Mouse (Mus musculus): ENCODE results near the gene Caln1. TPM values are rescaled to one million over a fixed set of nuclear protein-coding genes. Genes with fewer than 3 reads are reported as not detected.
A peak's percentile ranks its signal among the peaks of the same experiment; 100 is the strongest.

The Caln1 gene
- polyA plus RNA-seq, 1 experiment from 2014 or later: 10.1 TPM

GRCm38 (mm10) chr5:130708616-130709015, 339.4 kb downstream of the Caln1 start:
- no peak overlapping the region for H3K4me2 ChIP-seq
- H3K4me1 ChIP-seq (replicated peaks): 0 out of 2 replicates have a peak, but pooled peaks cover 3% of the 10 kb centered on the region
- ATAC-seq (ENCODE audit: low FRiP score): no peak
- no peak overlapping the region for H3K9ac ChIP-seq
- H3K4me3 ChIP-seq: no peak overlapping the region
- 59% methylated on average over 4 of the region's 4 CpGs for WGBS
- H3K9me3 ChIP-seq: no peaks in the 10 kb centered on the region
- H3K27me3 ChIP-seq: no peaks in the 10 kb centered on the region
- H3K36me3 ChIP-seq: no peaks in the 10 kb centered on the region
- H3K27ac ChIP-seq: no peak overlapping the region

GRCm38 (mm10) chr5:130711643-130712042, 342.4 kb downstream of the Caln1 start:
- H3K36me3 ChIP-seq: no peaks in the 10 kb centered on the region
- H3K27me3 ChIP-seq: no peaks in the 10 kb centered on the region
- ATAC-seq (ENCODE audit: low FRiP score): no peak
- no peaks in the 10 kb centered on the region for H3K9me3 ChIP-seq
- 92% methylated on average over 2 of the region's 2 CpGs for WGBS
- 0 out of 2 replicates have a peak, but pooled peaks cover 3% of the 10 kb centered on the region for H3K4me1 ChIP-seq (replicated peaks)
- no peak overlapping the region for H3K4me2 ChIP-seq
- peak overlapping the region; percentile 18; the same call in 1 of the 2 replicates for H3K27ac ChIP-seq
- H3K4me3 ChIP-seq: no peak overlapping the region
- no peak overlapping the region for H3K9ac ChIP-seq

GRCm38 (mm10) chr5:130712281-130712680, 343.0 kb downstream of the Caln1 start:
- Histone ChIP-seq H3K4me2 (no peak overlapping the region), H3K4me3 (no peak overlapping the region), H3K9ac (no peak overlapping the region), H3K27me3 (no peaks in the 10 kb centered on the region), H3K4me1 (replicated peaks) (0 out of 2 replicates have a peak, but pooled peaks cover 3% of the 10 kb centered on the region), H3K9me3 (no peaks in the 10 kb centered on the region), H3K27ac (no peak overlapping the region), H3K36me3 (no peaks in the 10 kb centered on the region)
- ATAC-seq (ENCODE audit: low FRiP score): no peak
- 66% methylated on average over 1 of the region's 1 CpGs for WGBS

- Histone ChIP-seq H3K27ac (no peak overlapping the region), H3K9ac (no peak overlapping the region), H3K4me1 (replicated peaks) (0 out of 2 replicates have a peak, but pooled peaks cover 3% of the 10 kb centered on the region), H3K27me3 (no peaks in the 10 kb centered on the region), H3K36me3 (no peaks in the 10 kb centered on the region), H3K9me3 (no peaks in the 10 kb centered on the region), H3K4me3 (no peak overlapping the region), H3K4me2 (no peak overlapping the region)
- WGBS: 71% methylated on average over 4 of the region's 4 CpGs
- ATAC-seq (ENCODE audit: low FRiP score): no peak
These were observed 345.9 kb downstream of the Caln1 start for GRCm38 (mm10) chr5:130715181-130715580.

GRCm38 (mm10) chr5:130718385-130718784, 349.1 kb downstream of the Caln1 start:
- Histone ChIP-seq H3K36me3 (no peaks in the 10 kb centered on the region), H3K9me3 (no peaks in the 10 kb centered on the region), H3K9ac (no peak overlapping the region), H3K27ac (no peak overlapping the region), H3K4me2 (no peak overlapping the region), H3K4me3 (no peak overlapping the region), H3K4me1 (replicated peaks) (no peaks in the 10 kb centered on the region), H3K27me3 (no peaks in the 10 kb centered on the region)
- ATAC-seq (ENCODE audit: low FRiP score): no peak
- WGBS: 75% methylated on average over 9 of the region's 9 CpGs

- no peaks in the 10 kb centered on the region for H3K27me3 ChIP-seq
- no peaks in the 10 kb centered on the region for H3K36me3 ChIP-seq
- ATAC-seq (ENCODE audit: low FRiP score): no peak
- no peak overlapping the region for H3K27ac ChIP-seq
- H3K4me3 ChIP-seq: no peak overlapping the region
- H3K4me2 ChIP-seq: no peak overlapping the region
- no peaks in the 10 kb centered on the region for H3K9me3 ChIP-seq
- 72% methylated on average over 13 of the region's 13 CpGs for whole genome bisulfite sequencing
- no peak overlapping the region for H3K9ac ChIP-seq
- no peaks in the 10 kb centered on the region for H3K4me1 ChIP-seq (replicated peaks)
These were observed 372.9 kb downstream of the Caln1 start for GRCm38 (mm10) chr5:130742171-130742570.

- 91% methylated on average over 3 of the region's 3 CpGs for WGBS
These were observed 388.3 kb downstream of the Caln1 start for GRCm38 (mm10) chr5:130757517-130757916.

GRCm38 (mm10) chr5:130765784-130766183, 396.5 kb downstream of the Caln1 start:
- ATAC-seq (ENCODE audit: low FRiP score): no peak
- Histone ChIP-seq H3K4me1 (replicated peaks) (no peaks in the 10 kb centered on the region), H3K9me3 (no peaks in the 10 kb centered on the region), H3K9ac (no peak overlapping the region), H3K4me3 (no peak overlapping the region), H3K36me3 (no peaks in the 10 kb centered on the region), H3K27me3 (no peaks in the 10 kb centered on the region), H3K27ac (no peak overlapping the region), H3K4me2 (no peak overlapping the region)
- 94% methylated on average over 6 of the region's 6 CpGs for WGBS

More at GRCm38 (mm10) chr5:130757517-130757916, 388.3 kb downstream of the Caln1 start:
- no peak overlapping the region for H3K9ac ChIP-seq
- no peak overlapping the region for H3K27ac ChIP-seq
- no peaks in the 10 kb centered on the region for H3K9me3 ChIP-seq
- no peaks in the 10 kb centered on the region for H3K36me3 ChIP-seq
- no peaks in the 10 kb centered on the region for H3K4me1 ChIP-seq (replicated peaks)
- no peaks in the 10 kb centered on the region for H3K27me3 ChIP-seq
- no peak for ATAC-seq (ENCODE audit: low FRiP score)
- no peak overlapping the region for H3K4me3 ChIP-seq
- no peak overlapping the region for H3K4me2 ChIP-seq

GRCm38 (mm10) chr5:130771061-130771741, 401.9 kb downstream of the Caln1 start:
- H3K27ac ChIP-seq: no peak overlapping the region
- no peak overlapping the region for H3K9ac ChIP-seq
- no peaks in the 10 kb centered on the region for H3K9me3 ChIP-seq
- H3K4me1 ChIP-seq (replicated peaks): no peaks in the 10 kb centered on the region
- no peaks in the 10 kb centered on the region for H3K27me3 ChIP-seq
- no peaks in the 10 kb centered on the region for H3K36me3 ChIP-seq
- 82% methylated on average over 5 of the region's 5 CpGs for WGBS
- ATAC-seq (ENCODE audit: low FRiP score): no peak
- no peak overlapping the region for H3K4me2 ChIP-seq
- no peak overlapping the region for H3K4me3 ChIP-seq

GRCm38 (mm10) chr5:130772491-130772890, 403.2 kb downstream of the Caln1 start:
- no peaks in the 10 kb centered on the region for H3K27me3 ChIP-seq
- ATAC-seq (ENCODE audit: low FRiP score): no peak
- no peak overlapping the region for H3K9ac ChIP-seq
- peaks cover 4% of the 10 kb centered on the region; the same call in 1 of the 2 replicates for H3K4me1 ChIP-seq (replicated peaks)
- WGBS: 86% methylated on average over 6 of the region's 6 CpGs
- no peak overlapping the region for H3K4me2 ChIP-seq
- H3K36me3 ChIP-seq: no peaks in the 10 kb centered on the region
- no peak overlapping the region for H3K27ac ChIP-seq
- H3K9me3 ChIP-seq: no peaks in the 10 kb centered on the region
- no peak overlapping the region for H3K4me3 ChIP-seq

GRCm38 (mm10) chr5:130774946-130775345, 405.7 kb downstream of the Caln1 start:
- Histone ChIP-seq H3K4me3 (no peak overlapping the region), H3K9ac (no peak overlapping the region), H3K4me2 (no peak overlapping the region), H3K27me3 (no peaks in the 10 kb centered on the region), H3K9me3 (no peaks in the 10 kb centered on the region), H3K27ac (no peak overlapping the region), H3K4me1 (replicated peaks) (peaks cover 4% of the 10 kb centered on the region; the same call in 1 of the 2 replicates), H3K36me3 (no peaks in the 10 kb centered on the region)
- WGBS: 90% methylated on average over 3 of the region's 3 CpGs
- no peak for ATAC-seq (ENCODE audit: low FRiP score)

- no peak overlapping the region for H3K4me3 ChIP-seq
- H3K9ac ChIP-seq: no peak overlapping the region
- no peaks in the 10 kb centered on the region for H3K36me3 ChIP-seq
- ATAC-seq (ENCODE audit: low FRiP score): no peak
- H3K9me3 ChIP-seq: no peaks in the 10 kb centered on the region
- no peaks in the 10 kb centered on the region for H3K27me3 ChIP-seq
- H3K27ac ChIP-seq: no peak overlapping the region
- no peaks in the 10 kb centered on the region for H3K4me1 ChIP-seq (replicated peaks)
- no peak overlapping the region for H3K4me2 ChIP-seq
- WGBS: 88% methylated on average over 3 of the region's 3 CpGs
These were observed 423.6 kb downstream of the Caln1 start for GRCm38 (mm10) chr5:130792755-130793452.

GRCm38 (mm10) chr5:130797713-130798112, 428.5 kb downstream of the Caln1 start:
- no peaks in the 10 kb centered on the region for H3K36me3 ChIP-seq
- no peak overlapping the region for H3K27ac ChIP-seq
- no peaks in the 10 kb centered on the region for H3K9me3 ChIP-seq
- no peak overlapping the region for H3K4me3 ChIP-seq
- no peak for ATAC-seq (ENCODE audit: low FRiP score)
- H3K4me1 ChIP-seq (replicated peaks): no peaks in the 10 kb centered on the region
- H3K27me3 ChIP-seq: no peaks in the 10 kb centered on the region
- 83% methylated on average over 5 of the region's 5 CpGs for WGBS
- H3K9ac ChIP-seq: no peak overlapping the region
- no peak overlapping the region for H3K4me2 ChIP-seq
